In genomic region chr1:62881477-62881876, GRCm38 (mm10) we compare ENCODE assay signal across 24 mouse cellular contexts.
"Had no signal": no experiment of that assay in that cellular context is flagged by ENCODE, and none has a peak within 500 bp of the region (broad histone marks: within the 10 kb centered on the region; RNA-seq: fewer than 3 reads in every experiment).

No protein-coding gene starts in this region.

- H3K4me3 ChIP-seq: layer of hippocampus, adult 2 months; limb, embryonic 12.5 days; limb, embryonic 15.5 days; liver, embryonic 12.5 days; liver, embryonic 15.5 days; lung, embryonic 15.5 days; megakaryocyte, embryonic 14.5 days; midbrain, embryonic 10.5 days; neural tube, embryonic 12.5 days; neural tube, embryonic 15.5 days; stomach, embryonic 15.5 days had no signal

- H3K9ac ChIP-seq: limb, embryonic 12.5 days; limb, embryonic 15.5 days; liver, embryonic 12.5 days; liver, embryonic 15.5 days; lung, embryonic 15.5 days; neural tube, embryonic 12.5 days; neural tube, embryonic 15.5 days; stomach, embryonic 15.5 days had no signal

- H3K4me2 ChIP-seq: limb, embryonic 12.5 days; limb, embryonic 15.5 days; liver, embryonic 12.5 days; liver, embryonic 15.5 days; lung, embryonic 15.5 days; neural tube, embryonic 12.5 days; neural tube, embryonic 15.5 days; stomach, embryonic 15.5 days had no signal

- ATAC-seq: liver, embryonic 12.5 days had no signal

- H3K9me3 ChIP-seq: limb, embryonic 12.5 days; limb, embryonic 15.5 days; liver, embryonic 12.5 days; liver, embryonic 15.5 days; lung, embryonic 15.5 days; megakaryocyte, embryonic 14.5 days; midbrain, embryonic 10.5 days; neural tube, embryonic 12.5 days; neural tube, embryonic 15.5 days; stomach, embryonic 15.5 days had no signal

- DNase-seq: kidney, adult 2 months; kidney, postnatal 25 days; layer of hippocampus, adult 9-11 months; lung, adult 18-20 months; lung, postnatal 10 days; lung, postnatal 36 days; midbrain, embryonic 14.5 days; right cerebral cortex, adult 18-20 months; right cerebral cortex, postnatal 14 days; spleen, adult 18-20 months; thymus, adult 18-20 months; thymus, postnatal 36 days had no signal

- H3K27ac ChIP-seq: kidney, postnatal 0 days; layer of hippocampus, adult 2 months; limb, embryonic 15.5 days; liver, embryonic 12.5 days; liver, embryonic 15.5 days; lung, embryonic 15.5 days; midbrain, embryonic 10.5 days; neural tube, embryonic 12.5 days; neural tube, embryonic 15.5 days; stomach, embryonic 15.5 days had no signal

- H3K36me3 ChIP-seq: limb, embryonic 12.5 days; limb, embryonic 15.5 days; liver, embryonic 12.5 days; liver, embryonic 15.5 days; lung, embryonic 15.5 days; midbrain, embryonic 10.5 days; neural tube, embryonic 12.5 days; neural tube, embryonic 15.5 days; stomach, embryonic 15.5 days had no signal

- H3K4me1 ChIP-seq: liver, embryonic 12.5 days; liver, embryonic 15.5 days; midbrain, embryonic 10.5 days had no signal

- H3K27me3 ChIP-seq: limb, embryonic 12.5 days; limb, embryonic 15.5 days; liver, embryonic 12.5 days; liver, embryonic 15.5 days; lung, embryonic 15.5 days; megakaryocyte, embryonic 14.5 days; neural tube, embryonic 12.5 days; neural tube, embryonic 15.5 days; stomach, embryonic 15.5 days had no signal
